19 mouse cellular contexts compared by ENCODE assay signal in genomic region chr14:86178517-86178916, GRCm38 (mm10).
"Had no signal": no experiment of that assay in that cellular context is flagged by ENCODE, and none has a peak within 500 bp of the region (broad histone marks: within the 10 kb centered on the region; RNA-seq: fewer than 3 reads in every experiment).

No protein-coding gene starts in this region.

- H3K9ac ChIP-seq: lung, embryonic 14.5 days; midbrain, embryonic 12.5 days; neural tube, embryonic 13.5 days; neural tube, embryonic 15.5 days had no signal

- H3K4me3 ChIP-seq: midbrain, embryonic 10.5 days; midbrain, embryonic 12.5 days; myocyte; neural tube, embryonic 13.5 days; neural tube, embryonic 15.5 days had no signal

- H3K27me3 ChIP-seq: midbrain, embryonic 12.5 days; neural tube, embryonic 13.5 days; neural tube, embryonic 15.5 days had no signal

- DNase-seq: lung, adult 18-20 months; lung, embryonic 14.5 days; lung, postnatal 10 days; lung, postnatal 4 days; midbrain, embryonic 14.5 days; retina, postnatal 1 day; right cerebral cortex, adult 18-20 months; right cerebral cortex, postnatal 25 days; right cerebral cortex, postnatal 4 days; spleen, adult 18-20 months; thymus, adult 18-20 months; thymus, postnatal 14 days; thymus, postnatal 36 days had no signal

- H3K27ac ChIP-seq: midbrain, embryonic 10.5 days; midbrain, embryonic 12.5 days; neural tube, embryonic 13.5 days; neural tube, embryonic 15.5 days had no signal

- H3K36me3 ChIP-seq: midbrain, embryonic 10.5 days; midbrain, embryonic 12.5 days; neural tube, embryonic 13.5 days; neural tube, embryonic 15.5 days had no signal

- ATAC-seq: midbrain, embryonic 16.5 days had no signal

- H3K9me3 ChIP-seq: midbrain, embryonic 10.5 days; midbrain, embryonic 12.5 days; neural tube, embryonic 13.5 days; neural tube, embryonic 15.5 days had no signal

- H3K4me2 ChIP-seq: lung, embryonic 14.5 days; midbrain, embryonic 12.5 days; neural tube, embryonic 13.5 days; neural tube, embryonic 15.5 days had no signal

- H3K4me1 ChIP-seq: midbrain, embryonic 10.5 days; midbrain, embryonic 12.5 days; neural tube, embryonic 13.5 days; neural tube, embryonic 15.5 days had no signal
